Mouse (Mus musculus): ENCODE measurements around the gene Stxbp2.
"Not testable (repeated sequence)": the region's sequence is repeated elsewhere in the genome, so short reads cannot be mapped to it uniquely, and the experiment has no call there.

The Stxbp2 gene

GRCm38 (mm10) chr8:3630647-3631477, at the start of gene Stxbp2:
Gene Stxbp2, plus strand, starts transcription at chr8:3630955.
- DNase-seq, result peak; percentile 70

GRCm38 (mm10) chr8:3581961-3582360, 48.8 kb upstream of the Stxbp2 start:
- DNase-seq, result not testable (repeated sequence)

GRCm38 (mm10) chr8:3586452-3586851, 44.3 kb upstream of the Stxbp2 start:
- no peak for DNase-seq

- no peak for DNase-seq
Observed at GRCm38 (mm10) chr8:3586993-3587390, 43.8 kb upstream of the Stxbp2 start, which contains the start of gene Camsap3. Gene Camsap3, plus strand, starts transcription at chr8:3587293.

GRCm38 (mm10) chr8:3587391-3588257, 43.1 kb upstream of the Stxbp2 start:
- peak; percentile 71 for DNase-seq

GRCm38 (mm10) chr8:3588258-3588633, 42.5 kb upstream of the Stxbp2 start:
- no peak for DNase-seq

GRCm38 (mm10) chr8:3593470-3593869, 37.3 kb upstream of the Stxbp2 start:
- no peak for DNase-seq

- no peak for DNase-seq
Observed at GRCm38 (mm10) chr8:3594466-3594865, 36.3 kb upstream of the Stxbp2 start.

GRCm38 (mm10) chr8:3598054-3598453, 32.7 kb upstream of the Stxbp2 start:
- DNase-seq, result no peak

GRCm38 (mm10) chr8:3599219-3599618, 31.5 kb upstream of the Stxbp2 start:
- DNase-seq, result no peak

GRCm38 (mm10) chr8:3600401-3600800, 30.4 kb upstream of the Stxbp2 start:
- no peak for DNase-seq

- no peak for DNase-seq
Observed at GRCm38 (mm10) chr8:3603439-3603838, 27.3 kb upstream of the Stxbp2 start.

GRCm38 (mm10) chr8:3606593-3606992, 24.2 kb upstream of the Stxbp2 start:
- no peak for DNase-seq

GRCm38 (mm10) chr8:3607822-3608221, 22.9 kb upstream of the Stxbp2 start:
- DNase-seq, result no peak

GRCm38 (mm10) chr8:3609046-3609815, 21.5 kb upstream of the Stxbp2 start:
- no peak for DNase-seq

GRCm38 (mm10) chr8:3609816-3610150, 21.0 kb upstream of the Stxbp2 start:
- DNase-seq, result no peak

- peak; percentile 98 for DNase-seq
Observed at GRCm38 (mm10) chr8:3621199-3621970, 9.4 kb upstream of the Stxbp2 start, which contains the start of the genes Xab2 and Pet100. Gene Xab2, minus strand, starts transcription at chr8:3621316. Gene Pet100, plus strand, starts transcription at chr8:3621548.

- DNase-seq, result no peak
Observed at GRCm38 (mm10) chr8:3622119-3622518, 8.6 kb upstream of the Stxbp2 start.

GRCm38 (mm10) chr8:3625445-3625844, 5.3 kb upstream of the Stxbp2 start, which contains the start of gene Pcp2:
Gene Pcp2, minus strand, starts transcription at chr8:3625545.
- no peak for DNase-seq

GRCm38 (mm10) chr8:3626971-3627370, 3.8 kb upstream of the Stxbp2 start:
- no peak for DNase-seq

- DNase-seq, result no peak
Observed at GRCm38 (mm10) chr8:3628014-3628413, 2.7 kb upstream of the Stxbp2 start.

GRCm38 (mm10) chr8:3631478-3631875, 722 bp downstream of the Stxbp2 start:
- no peak for DNase-seq
